Mouse (Mus musculus): ENCODE measurements around the gene Pltp. TPM values are rescaled to one million over a fixed set of nuclear protein-coding genes. Genes with fewer than 3 reads are reported as not detected.

Pltp gene
- polyA plus RNA-seq, 1 experiment from 2014 or later: 28.1 TPM

DNA sequence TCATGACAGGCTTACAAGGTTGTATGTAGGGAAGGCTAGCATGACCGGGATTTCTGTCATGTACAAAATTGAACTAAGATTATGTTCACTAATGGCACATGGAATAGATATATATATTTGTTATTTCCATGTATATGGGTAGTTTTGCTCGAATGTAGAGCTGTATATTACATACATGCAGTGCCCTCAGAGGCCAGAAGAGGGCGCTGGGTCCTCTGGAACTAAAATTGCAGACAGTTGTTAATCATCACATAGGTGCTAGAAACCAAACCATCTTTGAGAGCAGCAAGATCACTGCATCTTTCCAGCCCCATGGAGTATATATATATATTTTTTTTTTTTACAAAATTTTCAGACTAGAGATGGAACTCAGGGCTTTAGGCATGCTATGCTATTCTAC is 11.7 kb downstream of the Pltp start:
- H3K27me3 ChIP-seq (replicated peaks; ENCODE audit: control insufficient read depth, insufficient read depth, low read length): no peaks in the 10 kb centered on the region
- no peak overlapping the region for H3K4me3 ChIP-seq (ENCODE audit: low read depth, low read length)
- no peaks in the 10 kb centered on the region for H3K36me3 ChIP-seq (ENCODE audit: control insufficient read depth, insufficient read depth, low read length)
- 55% methylated on average over 3 of the region's 3 CpGs for WGBS
- H3K27ac ChIP-seq (ENCODE audit: low read depth): no peak overlapping the region
- ATAC-seq (replicated peaks; ENCODE audit: low FRiP score, low TSS enrichment, low read depth): no peak
- no peaks in the 10 kb centered on the region for H3K9me3 ChIP-seq (ENCODE audit: control insufficient read depth, low read length)
- no peak overlapping the region for H3K9ac ChIP-seq (ENCODE audit: low read length)
- no peak for DNase-seq (ENCODE audit: low spot score)
- no peaks in the 10 kb centered on the region for H3K4me1 ChIP-seq (replicated peaks; ENCODE audit: control insufficient read depth, insufficient read depth, low read length)
- no peak overlapping the region for H3K4me2 ChIP-seq (ENCODE audit: low read length)

DNA sequence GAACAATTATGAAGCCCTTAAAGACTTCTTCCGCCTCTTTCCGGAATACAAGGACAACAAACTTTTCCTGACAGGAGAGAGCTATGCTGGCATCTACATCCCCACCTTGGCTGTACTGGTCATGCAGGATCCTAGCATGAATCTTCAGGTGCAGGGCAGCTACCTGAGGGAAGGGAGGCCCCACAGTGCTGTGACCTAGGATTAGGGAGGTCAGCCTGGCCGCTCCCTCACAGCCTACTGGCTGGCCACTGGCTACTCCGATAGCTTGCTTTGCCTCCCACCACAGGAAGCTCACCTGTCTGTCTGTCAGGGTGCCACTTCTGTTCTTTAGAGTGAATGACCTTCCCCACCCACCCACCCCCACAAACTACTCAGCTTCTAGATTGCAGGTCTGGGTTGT is 22.3 kb downstream of the Pltp start:
- Histone ChIP-seq H3K4me2 (ENCODE audit: low read length) (no peak overlapping the region), H3K4me3 (ENCODE audit: low read depth, low read length) (no peak overlapping the region)
- 96% methylated on average over 4 of the region's 4 CpGs for WGBS

DNA sequence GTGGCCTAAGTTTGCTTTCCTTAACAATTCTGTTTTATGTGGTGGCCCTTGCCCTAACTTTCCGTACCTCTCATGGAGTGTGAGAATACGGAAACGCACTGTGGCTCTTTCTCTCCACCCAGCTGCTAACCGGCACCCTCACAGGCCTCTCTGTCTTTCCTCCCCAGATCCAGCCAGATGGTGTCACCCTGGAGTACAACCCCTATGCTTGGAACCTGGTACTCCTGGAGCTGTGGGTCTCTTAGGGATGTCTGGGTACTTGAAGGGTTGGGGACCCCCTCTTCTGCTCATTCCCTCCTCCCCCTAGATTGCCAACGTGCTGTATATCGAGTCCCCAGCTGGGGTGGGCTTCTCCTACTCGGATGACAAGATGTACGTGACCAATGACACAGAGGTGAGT is 23.0 kb downstream of the Pltp start:
- peak overlapping the region; percentile 79 for H3K4me3 ChIP-seq (ENCODE audit: low read depth, low read length)
- peak overlapping the region; percentile 69 for H3K9ac ChIP-seq (ENCODE audit: low read length)
- H3K27me3 ChIP-seq (replicated peaks; ENCODE audit: control insufficient read depth, insufficient read depth, low read length): no peaks in the 10 kb centered on the region
- H3K4me1 ChIP-seq (replicated peaks; ENCODE audit: control insufficient read depth, insufficient read depth, low read length): peaks cover 8% of the 10 kb centered on the region
- DNase-seq (ENCODE audit: low spot score): no peak
- peak overlapping the region; percentile 97 for H3K4me2 ChIP-seq (ENCODE audit: low read length)
- 44% methylated on average over 8 of the region's 8 CpGs for WGBS
- H3K36me3 ChIP-seq (ENCODE audit: control insufficient read depth, insufficient read depth, low read length): peaks cover 38% of the 10 kb centered on the region
- no peak for ATAC-seq (replicated peaks; ENCODE audit: low FRiP score, low TSS enrichment, low read depth)
- no peaks in the 10 kb centered on the region for H3K9me3 ChIP-seq (ENCODE audit: control insufficient read depth, low read length)
- H3K27ac ChIP-seq (ENCODE audit: low read depth): no peak overlapping the region

More for the DNA sequence above, 22.3 kb downstream of the Pltp start:
- peaks cover 44% of the 10 kb centered on the region for H3K36me3 ChIP-seq (ENCODE audit: control insufficient read depth, insufficient read depth, low read length)
- no peaks in the 10 kb centered on the region for H3K9me3 ChIP-seq (ENCODE audit: control insufficient read depth, low read length)
- no peaks in the 10 kb centered on the region for H3K27me3 ChIP-seq (replicated peaks; ENCODE audit: control insufficient read depth, insufficient read depth, low read length)
- no peak overlapping the region for H3K9ac ChIP-seq (ENCODE audit: low read length)
- DNase-seq (ENCODE audit: low spot score) (no peak), ATAC-seq (replicated peaks; ENCODE audit: low FRiP score, low TSS enrichment, low read depth) (no peak)
- H3K27ac ChIP-seq (ENCODE audit: low read depth): no peak overlapping the region
- peaks cover 8% of the 10 kb centered on the region for H3K4me1 ChIP-seq (replicated peaks; ENCODE audit: control insufficient read depth, insufficient read depth, low read length)

DNA sequence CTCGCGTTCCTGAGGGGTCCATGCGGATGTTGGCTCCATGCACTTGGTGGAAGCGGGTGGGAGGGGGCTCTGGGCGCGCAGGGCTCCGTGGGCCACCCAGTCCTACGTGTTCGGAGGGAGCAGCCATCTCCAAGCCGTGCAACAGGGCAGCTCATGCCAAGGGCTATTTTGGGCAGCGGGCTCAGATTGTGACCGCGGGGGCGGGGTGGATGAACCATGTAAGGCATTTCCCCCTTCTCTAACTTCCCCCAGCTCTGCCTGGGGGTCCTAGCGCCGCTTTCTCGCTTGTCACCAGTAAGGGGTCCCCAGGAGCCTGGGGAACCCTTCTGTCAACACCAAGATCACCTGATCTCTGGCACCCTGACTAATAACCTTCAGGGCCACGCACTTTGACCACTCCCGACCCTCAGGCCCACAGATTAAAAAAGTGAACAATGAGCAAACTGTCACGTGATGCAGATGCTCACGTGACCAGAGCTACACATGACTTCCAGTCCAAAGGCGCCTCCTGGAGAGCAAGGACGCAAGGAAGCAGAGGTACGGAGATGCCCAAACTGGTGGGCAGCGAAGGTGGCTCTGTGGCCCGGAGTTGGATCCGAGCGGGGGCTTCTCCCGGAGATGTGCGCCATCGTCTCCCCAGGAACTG is 24.1 kb downstream of the Pltp start, which contains the start of gene Neurl2:
TSS of gene Neurl2 (minus strand) at position 143 of the 646 bp plus-strand sequence.
- peak within 1 kb of the TSS; percentile 81 for H3K27ac ChIP-seq (ENCODE audit: low read depth)
- peaks cover 27% of the 10 kb centered on the region for H3K36me3 ChIP-seq (ENCODE audit: control insufficient read depth, insufficient read depth, low read length)
- WGBS: under 1% methylated on average over 30 of the region's 31 CpGs
- peak; percentile 97 for DNase-seq (ENCODE audit: low spot score)
- peak within 1 kb of the TSS; percentile 69 for H3K9ac ChIP-seq (ENCODE audit: low read length)
- H3K4me3 ChIP-seq (ENCODE audit: low read depth, low read length): peak within 1 kb of the TSS; percentile 79
- peaks cover 8% of the 10 kb centered on the region for H3K4me1 ChIP-seq (replicated peaks; ENCODE audit: control insufficient read depth, insufficient read depth, low read length)
- H3K9me3 ChIP-seq (ENCODE audit: control insufficient read depth, low read length): no peaks in the 10 kb centered on the region
- no peaks in the 10 kb centered on the region for H3K27me3 ChIP-seq (replicated peaks; ENCODE audit: control insufficient read depth, insufficient read depth, low read length)
- ATAC-seq (replicated peaks; ENCODE audit: low FRiP score, low TSS enrichment, low read depth): peak; percentile 74
- H3K4me2 ChIP-seq (ENCODE audit: low read length): peak within 1 kb of the TSS; percentile 97

DNA sequence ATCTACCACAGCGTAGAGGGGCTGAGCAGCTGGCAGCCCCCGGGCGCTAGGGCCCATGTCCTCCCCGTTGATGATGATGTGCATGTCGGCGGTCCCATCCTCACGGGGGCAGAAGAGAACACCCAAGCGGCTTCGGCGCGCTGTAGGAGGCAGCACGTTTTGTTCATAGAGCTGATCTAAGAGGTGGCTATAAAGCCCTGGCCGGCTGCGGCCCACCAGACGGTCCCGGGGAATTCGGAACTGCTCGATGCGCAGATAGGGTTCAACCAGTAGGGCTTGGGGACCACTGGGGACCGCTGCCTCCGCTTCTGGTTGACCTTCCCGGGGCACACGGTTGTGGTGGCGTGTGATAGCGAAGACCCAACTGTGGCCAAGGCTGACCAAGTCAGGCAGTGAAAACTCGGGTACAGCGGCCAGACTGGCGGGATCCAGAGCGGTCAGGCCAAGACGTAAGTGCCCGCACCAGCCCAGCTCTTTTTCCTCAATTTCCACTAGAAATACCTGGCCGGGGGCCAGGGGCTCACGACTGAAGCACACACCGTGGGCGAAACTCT is 24.7 kb downstream of the Pltp start, which contains the start of gene Ctsa:
TSS of gene Ctsa (plus strand) at position 126 of the 554 bp plus-strand sequence.
- H3K36me3 ChIP-seq (ENCODE audit: control insufficient read depth, insufficient read depth, low read length): peaks cover 26% of the 10 kb centered on the region
- no peaks in the 10 kb centered on the region for H3K27me3 ChIP-seq (replicated peaks; ENCODE audit: control insufficient read depth, insufficient read depth, low read length)
- peak within 1 kb of the TSS; percentile 97 for H3K4me2 ChIP-seq (ENCODE audit: low read length)
- peak; percentile 74 for ATAC-seq (replicated peaks; ENCODE audit: low FRiP score, low TSS enrichment, low read depth)
- DNase-seq (ENCODE audit: low spot score): peak; percentile 88
- no peaks in the 10 kb centered on the region for H3K9me3 ChIP-seq (ENCODE audit: control insufficient read depth, low read length)
- peak within 1 kb of the TSS; percentile 81 for H3K27ac ChIP-seq (ENCODE audit: low read depth)
- peak within 1 kb of the TSS; percentile 69 for H3K9ac ChIP-seq (ENCODE audit: low read length)
- H3K4me1 ChIP-seq (replicated peaks; ENCODE audit: control insufficient read depth, insufficient read depth, low read length): peaks cover 8% of the 10 kb centered on the region
- under 1% methylated on average over 35 of the region's 35 CpGs for WGBS
- H3K4me3 ChIP-seq (ENCODE audit: low read depth, low read length): peak within 1 kb of the TSS; percentile 79

DNA sequence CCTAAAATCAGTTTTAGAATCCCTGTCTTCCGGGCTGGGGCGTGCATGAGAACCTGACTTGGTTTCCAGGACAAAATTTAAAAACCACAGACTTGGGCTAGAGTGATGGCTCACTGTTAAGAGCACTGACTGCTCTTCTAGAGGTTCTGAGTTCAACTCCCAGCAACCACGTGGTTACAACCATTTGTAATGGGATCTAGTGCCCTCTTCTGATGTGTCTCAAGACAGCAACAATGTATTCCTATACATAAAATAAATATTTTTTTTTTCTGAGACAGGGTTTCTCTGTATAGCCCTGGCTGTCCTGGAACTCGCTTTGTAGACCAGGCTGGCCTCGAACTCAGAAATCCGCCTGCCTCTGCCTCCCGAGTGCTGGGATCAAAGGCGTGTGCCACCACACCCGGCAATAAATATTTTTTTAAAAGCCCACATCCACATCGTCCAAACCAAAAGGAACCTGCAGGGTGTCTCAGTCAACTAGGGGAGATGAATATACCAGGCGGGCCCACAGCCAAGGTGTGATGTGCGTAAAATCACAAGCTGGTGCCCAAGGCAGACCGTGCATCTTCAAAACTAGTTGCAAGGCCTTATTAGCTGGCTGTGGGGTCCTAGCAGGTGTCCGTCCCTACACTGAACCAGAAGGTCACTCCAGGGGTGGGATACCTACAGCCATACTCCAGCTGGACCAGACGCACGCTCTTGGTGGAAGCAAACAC is 25.3 kb downstream of the Pltp start:
- Histone ChIP-seq H3K9me3 (ENCODE audit: control insufficient read depth, low read length) (no peaks in the 10 kb centered on the region), H3K9ac (ENCODE audit: low read length) (peak overlapping the region; percentile 69; the same call in 1 of the 2 replicates), H3K4me3 (ENCODE audit: low read depth, low read length) (peak overlapping the region; percentile 79), H3K27me3 (replicated peaks; ENCODE audit: control insufficient read depth, insufficient read depth, low read length) (no peaks in the 10 kb centered on the region), H3K36me3 (ENCODE audit: control insufficient read depth, insufficient read depth, low read length) (peaks cover 27% of the 10 kb centered on the region), H3K4me2 (ENCODE audit: low read length) (peak overlapping the region; percentile 97), H3K4me1 (replicated peaks; ENCODE audit: control insufficient read depth, insufficient read depth, low read length) (peaks cover 8% of the 10 kb centered on the region), H3K27ac (ENCODE audit: low read depth) (no peak overlapping the region; the same call in 1 of the 2 replicates)
- ATAC-seq (replicated peaks; ENCODE audit: low FRiP score, low TSS enrichment, low read depth): no peak
- no peak for DNase-seq (ENCODE audit: low spot score)
- 61% methylated on average over 16 of the region's 16 CpGs for WGBS

DNA sequence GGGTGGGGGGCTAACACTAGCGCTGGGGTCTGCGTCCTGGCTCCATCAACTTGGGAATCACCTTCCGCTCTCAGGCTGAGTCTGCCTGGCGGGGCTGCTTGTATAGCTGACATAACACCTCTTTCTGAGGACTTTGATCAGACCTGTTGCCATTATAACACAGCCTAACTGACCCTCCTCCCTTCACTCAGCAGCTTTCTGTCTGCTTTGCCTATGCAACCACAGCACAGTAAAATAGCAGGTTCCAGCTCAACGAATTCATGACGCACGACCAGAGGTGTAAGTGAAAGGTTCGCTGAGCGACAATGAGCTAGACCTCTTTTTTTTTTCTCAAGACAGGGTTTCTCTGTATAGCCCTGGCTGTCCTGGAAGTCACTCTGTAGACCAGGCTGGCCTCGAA is 26.5 kb downstream of the Pltp start:
- Histone ChIP-seq H3K4me3 (ENCODE audit: low read depth, low read length) (no peak overlapping the region), H3K27ac (ENCODE audit: low read depth) (no peak overlapping the region), H3K9ac (ENCODE audit: low read length) (no peak overlapping the region), H3K36me3 (ENCODE audit: control insufficient read depth, insufficient read depth, low read length) (peaks cover 30% of the 10 kb centered on the region), H3K9me3 (ENCODE audit: control insufficient read depth, low read length) (no peaks in the 10 kb centered on the region), H3K4me2 (ENCODE audit: low read length) (no peak overlapping the region), H3K4me1 (replicated peaks; ENCODE audit: control insufficient read depth, insufficient read depth, low read length) (peaks cover 8% of the 10 kb centered on the region), H3K27me3 (replicated peaks; ENCODE audit: control insufficient read depth, insufficient read depth, low read length) (no peaks in the 10 kb centered on the region)
- WGBS: 86% methylated on average over 10 of the region's 10 CpGs
- ATAC-seq (replicated peaks; ENCODE audit: low FRiP score, low TSS enrichment, low read depth) (no peak), DNase-seq (ENCODE audit: low spot score) (no peak)

DNA sequence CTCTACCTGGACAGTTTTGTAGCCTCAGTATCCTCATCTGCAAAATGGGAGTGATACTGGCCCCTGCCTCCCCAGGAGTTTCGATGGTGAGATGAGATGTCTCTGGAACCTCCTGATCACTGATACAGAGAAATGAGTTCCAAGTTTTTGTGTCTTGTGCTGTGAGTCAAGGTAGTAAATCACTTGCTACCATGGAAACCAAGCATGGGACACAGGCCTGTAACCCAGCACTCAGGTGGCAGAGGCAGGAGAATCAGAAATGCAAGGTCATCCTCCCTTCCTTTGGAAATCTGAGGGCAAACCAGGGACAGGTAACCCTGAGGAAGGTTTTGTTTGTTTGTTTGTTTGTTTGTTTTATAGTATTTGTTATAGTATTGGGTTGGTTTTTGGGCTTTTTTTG is 28.4 kb downstream of the Pltp start:
- H3K4me3 ChIP-seq (ENCODE audit: low read depth, low read length): no peak overlapping the region
- no peak for ATAC-seq (replicated peaks; ENCODE audit: low FRiP score, low TSS enrichment, low read depth)
- peaks cover 1% of the 10 kb centered on the region for H3K4me1 ChIP-seq (replicated peaks; ENCODE audit: control insufficient read depth, insufficient read depth, low read length)
- H3K9me3 ChIP-seq (ENCODE audit: control insufficient read depth, low read length): no peaks in the 10 kb centered on the region
- H3K9ac ChIP-seq (ENCODE audit: low read length): no peak overlapping the region
- H3K27me3 ChIP-seq (replicated peaks; ENCODE audit: control insufficient read depth, insufficient read depth, low read length): no peaks in the 10 kb centered on the region
- H3K4me2 ChIP-seq (ENCODE audit: low read length): no peak overlapping the region
- no peak overlapping the region for H3K27ac ChIP-seq (ENCODE audit: low read depth)
- no peak for DNase-seq (ENCODE audit: low spot score)
- H3K36me3 ChIP-seq (ENCODE audit: control insufficient read depth, insufficient read depth, low read length): peaks cover 38% of the 10 kb centered on the region
- WGBS: 97% methylated on average over 1 of the region's 1 CpGs
